Mouse (Mus musculus) cerebellum, adult 11 months (tissue): ENCODE measurements around the gene Gpr146.

Experiments used
- DNase-seq: peaks from one replicate; pipeline ENCODE4 v3.0.0; 2022

Gpr146 gene

DNA sequence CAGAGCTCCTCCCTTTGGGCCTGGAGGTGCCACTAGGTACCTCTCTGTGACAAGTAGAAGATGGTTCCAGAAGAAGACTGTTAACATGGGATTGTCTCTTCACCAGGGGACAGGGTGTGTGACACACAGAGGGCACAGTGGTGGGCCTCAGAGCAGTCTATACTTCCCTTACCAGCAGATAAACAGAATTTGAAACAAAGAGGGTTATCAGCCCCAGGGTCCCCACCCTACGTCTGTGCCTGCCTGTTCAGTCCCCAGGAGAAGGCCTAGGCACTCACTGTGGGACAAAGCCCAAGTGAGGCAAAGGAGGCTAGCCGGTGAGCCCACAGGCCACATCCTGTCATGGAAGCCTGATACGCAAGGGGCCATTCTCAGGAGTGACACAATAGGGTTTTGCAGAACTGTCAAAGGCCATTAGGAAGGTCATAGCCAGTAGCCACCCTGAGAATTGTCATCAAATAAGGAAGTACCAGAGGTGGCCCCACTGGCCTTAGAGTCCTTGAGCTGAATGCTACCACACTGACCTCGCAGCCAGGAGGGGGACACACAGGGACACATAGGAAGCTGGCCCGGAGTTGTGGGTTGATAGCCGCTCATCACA lies 27.4 kb downstream of the Gpr146 start, which contains the start of gene C130050O18Rik:
Gene C130050O18Rik (plus strand): TSS at position 480 of the 601 bp plus-strand sequence.
- no peak for DNase-seq

GRCm38 (mm10) chr5:139405478-139405877 lies 28.0 kb downstream of the Gpr146 start:
- DNase-seq: no peak

GRCm38 (mm10) chr5:139405953-139406352 lies 28.5 kb downstream of the Gpr146 start:
- DNase-seq: no peak

DNA sequence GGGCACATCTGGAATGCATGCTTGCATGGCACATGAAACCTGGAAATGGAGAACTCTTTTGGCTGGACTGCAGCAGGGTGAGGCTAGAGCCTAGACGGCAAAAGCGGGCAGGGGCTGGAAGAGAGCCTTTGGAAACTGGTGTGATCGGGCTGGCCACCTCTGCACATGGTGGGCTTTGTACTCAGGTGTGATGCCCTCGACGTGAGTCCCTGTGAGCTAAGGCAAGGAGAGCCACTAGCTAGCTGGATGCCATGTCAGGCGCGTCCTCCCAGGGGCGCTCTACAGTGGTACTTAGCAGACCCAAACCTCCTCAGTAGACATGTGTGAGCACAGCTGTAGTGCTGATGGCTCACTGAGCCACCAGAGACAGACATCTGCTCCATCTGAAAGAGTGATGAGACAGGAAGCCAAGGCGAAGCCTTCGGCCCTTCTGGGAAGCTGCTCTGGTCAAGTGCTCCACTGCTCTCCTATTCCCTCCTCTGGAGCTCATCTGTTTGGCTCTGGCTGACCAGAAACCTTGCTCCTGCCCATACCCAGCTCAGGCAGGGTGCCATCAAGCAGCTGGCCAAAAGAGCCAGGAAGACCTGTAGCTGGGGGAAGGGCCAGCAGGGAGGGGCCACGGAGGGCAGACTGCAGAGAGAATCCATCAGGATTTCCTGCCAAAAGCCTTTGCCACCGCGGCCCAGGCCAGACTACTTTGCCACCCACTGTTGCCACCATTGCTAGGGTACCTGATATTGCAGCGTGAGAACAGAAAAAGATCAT lies 29.8 kb downstream of the Gpr146 start:
- no peak for DNase-seq

DNA sequence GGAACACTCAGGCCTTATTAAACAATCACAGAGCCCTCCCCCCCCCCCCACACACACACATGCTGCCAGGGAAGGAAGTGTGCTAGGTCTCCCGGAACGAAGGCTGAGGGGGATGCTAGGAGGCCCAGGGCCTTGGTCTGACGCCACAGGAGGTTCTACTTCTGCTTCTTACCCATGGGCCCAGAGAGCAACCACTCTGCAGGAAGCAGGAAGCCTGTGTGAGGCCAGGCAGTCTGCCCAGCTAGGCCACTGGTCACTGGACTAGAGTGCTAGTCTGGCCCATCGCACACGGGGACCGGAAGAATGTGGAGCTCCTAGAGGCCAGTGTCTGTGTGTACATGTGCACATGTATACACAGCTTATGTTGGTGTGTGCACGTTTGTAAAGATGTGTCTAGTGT lies 31.0 kb downstream of the Gpr146 start:
- DNase-seq: no peak

GRCm38 (mm10) chr5:139409412-139409811 lies 31.9 kb downstream of the Gpr146 start:
- DNase-seq: no peak

- no peak for DNase-seq
Observed at GRCm38 (mm10) chr5:139410056-139410455, 32.6 kb downstream of the Gpr146 start.

- no peak for DNase-seq
Observed at GRCm38 (mm10) chr5:139411117-139411516, 33.6 kb downstream of the Gpr146 start.

DNA sequence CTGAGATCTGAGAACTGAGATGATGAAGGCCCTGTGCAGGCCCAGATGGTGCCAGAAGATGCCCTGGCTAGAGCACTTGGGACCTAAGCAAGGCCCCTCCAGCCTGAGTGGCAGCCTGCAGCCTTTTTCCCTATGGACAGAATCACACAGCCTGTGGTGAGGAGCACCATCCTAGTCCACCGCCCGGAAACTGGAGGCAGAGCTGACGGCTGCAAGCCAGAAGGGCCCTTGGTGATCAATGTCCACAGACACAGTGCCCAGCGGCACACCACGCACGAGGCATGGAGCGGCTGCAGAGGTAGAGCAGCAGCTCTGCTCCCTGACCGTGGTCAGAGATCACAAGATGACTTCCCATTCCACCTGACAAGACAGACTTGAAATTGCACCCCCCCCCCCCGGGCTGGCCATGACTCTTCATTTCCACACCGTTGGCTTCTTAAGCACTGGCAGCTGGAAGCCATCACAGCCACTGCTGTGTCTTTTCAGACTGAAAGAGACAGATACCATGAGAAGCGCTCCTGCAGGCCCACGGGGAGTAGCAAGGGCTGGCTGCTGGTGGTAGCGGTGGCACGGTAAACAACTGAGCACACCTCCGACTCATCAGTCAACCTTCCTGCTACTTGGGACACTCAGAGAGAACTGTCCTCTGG lies 34.3 kb downstream of the Gpr146 start:
- DNase-seq: no peak

GRCm38 (mm10) chr5:139413545-139413944 lies 36.0 kb downstream of the Gpr146 start:
- no peak for DNase-seq

DNA sequence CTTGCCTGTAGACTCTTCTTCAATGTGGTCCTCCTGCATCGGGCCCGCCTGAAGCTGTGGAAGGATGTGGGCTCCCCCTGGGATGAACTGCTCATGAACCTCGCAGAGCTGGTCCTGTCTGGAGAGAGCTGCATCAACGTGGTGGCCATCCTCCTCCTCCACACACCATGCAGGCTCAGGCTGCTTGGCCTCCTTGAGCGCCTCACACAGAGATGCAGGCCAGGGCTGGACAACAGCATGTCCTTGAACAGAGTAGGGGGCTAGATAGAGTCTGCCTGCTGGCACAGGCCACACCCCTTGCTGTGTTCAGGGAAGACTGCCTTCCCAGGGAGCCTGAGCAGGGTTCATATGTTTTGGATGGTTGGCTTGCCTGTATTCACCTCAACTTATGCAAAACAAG lies 37.5 kb downstream of the Gpr146 start:
- no peak for DNase-seq

DNA sequence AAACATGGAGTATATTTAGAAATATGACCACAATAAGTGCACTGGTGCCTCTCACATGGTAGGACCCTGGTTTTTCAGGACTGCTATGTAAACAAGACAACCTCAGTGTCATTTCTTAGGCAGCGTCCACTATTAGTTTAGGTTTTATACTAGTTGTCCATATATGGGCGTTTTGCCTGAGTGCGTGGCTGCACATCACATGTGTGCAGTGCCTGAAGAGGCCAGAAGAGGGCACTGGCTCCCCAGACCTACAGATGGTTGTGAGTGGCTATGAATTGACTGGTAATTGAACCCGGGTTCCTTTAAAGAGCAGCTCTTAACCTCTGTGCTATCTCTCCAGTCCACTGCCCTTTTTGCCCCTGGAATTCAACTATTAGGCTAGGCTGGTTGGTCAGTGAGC lies 39.4 kb downstream of the Gpr146 start:
- no peak for DNase-seq

GRCm38 (mm10) chr5:139417480-139417879 lies 40.0 kb downstream of the Gpr146 start:
- no peak for DNase-seq

- DNase-seq: no peak
Observed at GRCm38 (mm10) chr5:139418110-139418509, 40.6 kb downstream of the Gpr146 start.

DNA sequence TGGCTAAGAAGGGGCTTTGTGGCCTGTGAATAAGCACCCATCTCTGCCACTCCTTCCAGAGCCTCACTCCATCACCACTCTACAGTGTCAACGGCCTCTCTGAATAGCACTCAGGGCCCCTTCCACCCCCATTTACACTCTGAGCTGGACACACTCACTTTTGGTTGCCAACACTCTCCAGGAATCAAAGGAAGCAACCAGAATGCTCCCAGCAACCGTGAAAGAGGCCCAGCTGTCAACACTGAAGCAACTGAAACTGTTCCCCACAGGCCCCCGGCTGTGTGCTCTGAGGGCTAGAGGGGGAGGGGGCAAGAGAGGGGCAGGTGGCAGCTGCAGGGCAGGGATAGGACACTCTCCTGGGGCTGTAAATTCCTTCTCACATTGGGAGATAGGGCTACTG lies 41.1 kb downstream of the Gpr146 start:
- no peak for DNase-seq

- peak; percentile 59 for DNase-seq
Observed at GRCm38 (mm10) chr5:139423026-139423865, 45.7 kb downstream of the Gpr146 start, which contains the start of gene Gper1. Gper1 (plus strand) TSS chr5:139423151.

GRCm38 (mm10) chr5:139425198-139425597 lies 47.7 kb downstream of the Gpr146 start:
- no peak for DNase-seq

DNA sequence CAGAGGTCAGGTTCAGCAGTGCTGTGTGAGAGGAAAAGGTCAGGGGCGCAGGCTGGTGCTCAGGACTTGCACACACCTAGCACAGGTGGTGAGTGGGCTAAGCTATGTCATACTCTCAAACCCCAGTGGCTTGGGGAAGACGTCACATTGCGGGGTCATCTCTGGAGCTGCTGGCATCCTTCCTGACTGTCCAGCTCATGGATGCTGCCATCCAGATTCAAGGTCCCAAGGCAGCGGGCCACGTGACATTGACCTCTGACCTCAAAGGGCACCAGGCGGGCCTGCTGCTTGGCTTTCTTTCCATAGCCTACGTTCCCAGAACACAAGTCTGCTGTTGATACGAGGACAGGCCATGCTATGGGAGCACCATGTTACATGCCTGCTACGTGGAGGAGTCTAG lies 49.5 kb downstream of the Gpr146 start:
- no peak for DNase-seq

DNA sequence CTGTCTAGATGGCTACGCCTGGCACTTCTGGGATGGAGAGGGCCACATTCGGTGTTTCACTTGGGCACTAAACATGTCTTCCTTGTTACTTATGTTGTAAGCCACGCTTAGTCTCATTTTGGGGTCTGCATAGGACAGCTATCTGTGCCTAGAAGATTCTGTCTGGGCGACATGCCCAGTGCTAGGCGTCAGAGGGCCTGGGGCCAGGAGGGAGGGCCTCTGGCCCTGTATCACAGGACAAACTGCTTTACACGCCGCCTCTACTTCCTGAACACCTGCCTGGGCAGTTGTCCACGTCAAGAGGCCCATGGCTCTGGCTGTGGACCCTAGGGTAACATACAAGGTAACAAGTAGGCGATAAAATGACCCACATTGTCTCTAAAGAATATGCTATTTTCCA lies 50.5 kb downstream of the Gpr146 start:
- DNase-seq: no peak

GRCm38 (mm10) chr5:139429818-139430341 lies 52.4 kb downstream of the Gpr146 start:
- no peak for DNase-seq

DNA sequence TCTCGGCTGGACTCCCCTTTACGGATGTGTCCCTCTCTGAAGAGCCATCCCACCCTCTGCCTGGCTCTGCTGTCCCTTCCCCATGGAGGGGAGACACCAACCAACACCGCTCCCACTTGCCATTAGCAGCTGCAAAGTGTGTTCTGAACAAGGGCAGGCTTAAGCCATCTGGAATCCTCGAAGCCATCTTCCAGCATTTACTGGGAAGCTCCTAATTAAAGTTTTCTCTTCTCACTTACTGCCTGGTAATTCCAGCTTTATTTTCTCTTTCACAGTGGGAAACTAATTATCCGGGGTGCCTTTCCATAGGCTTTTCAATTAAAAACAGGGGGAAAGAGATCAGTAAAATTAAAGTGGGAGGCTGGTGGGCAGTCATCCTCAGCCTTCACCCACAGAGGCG lies 54.8 kb downstream of the Gpr146 start:
- DNase-seq: no peak

- no peak for DNase-seq
Observed at GRCm38 (mm10) chr5:139432747-139433508, 55.4 kb downstream of the Gpr146 start.
